Mouse (Mus musculus): Measurements from ENCODE around the gene Flna. TPM values are rescaled to one million over a fixed set of nuclear protein-coding genes. Genes with fewer than 3 reads are reported as not detected.
"Not testable (repeated sequence)": the region's sequence is repeated elsewhere in the genome, so short reads cannot be mapped to it uniquely, and the experiment has no call there.

The Flna gene
- total RNA-seq, 2 experiments from 2014 or later: 207 to 261 TPM

- no peak for DNase-seq (ENCODE audit: low spot score in 2 of 2)
These were observed 2.9 kb downstream of the Flna start for GRCm38 (mm10) chrX:74246693-74247092.

DNA sequence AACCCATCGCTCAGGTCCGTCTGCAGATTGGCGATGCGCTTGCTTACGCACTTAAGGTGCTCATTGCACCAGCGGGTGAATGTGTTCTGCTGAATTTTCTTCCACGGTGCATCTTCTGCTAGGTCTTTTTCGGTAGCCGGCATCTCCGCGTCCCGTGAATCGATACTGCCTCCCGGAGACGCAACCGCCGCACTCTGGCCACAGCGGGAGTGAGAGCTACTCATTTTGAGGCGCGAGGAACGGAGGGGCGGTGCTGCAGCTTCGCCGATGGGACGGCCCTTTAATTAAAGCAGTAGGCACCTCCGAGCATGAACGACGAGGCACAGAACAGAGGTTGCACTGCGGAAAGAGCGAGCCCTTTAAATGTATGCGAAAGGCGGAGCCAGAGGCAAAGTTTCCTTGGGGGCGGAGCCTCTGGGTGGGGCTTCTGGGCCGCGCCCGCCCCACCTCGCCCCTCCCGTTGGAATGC is 3.4 kb downstream of the Flna start:
- peak; percentile 31 to 60 for DNase-seq (ENCODE audit: low spot score in 2 of 2)

DNA sequence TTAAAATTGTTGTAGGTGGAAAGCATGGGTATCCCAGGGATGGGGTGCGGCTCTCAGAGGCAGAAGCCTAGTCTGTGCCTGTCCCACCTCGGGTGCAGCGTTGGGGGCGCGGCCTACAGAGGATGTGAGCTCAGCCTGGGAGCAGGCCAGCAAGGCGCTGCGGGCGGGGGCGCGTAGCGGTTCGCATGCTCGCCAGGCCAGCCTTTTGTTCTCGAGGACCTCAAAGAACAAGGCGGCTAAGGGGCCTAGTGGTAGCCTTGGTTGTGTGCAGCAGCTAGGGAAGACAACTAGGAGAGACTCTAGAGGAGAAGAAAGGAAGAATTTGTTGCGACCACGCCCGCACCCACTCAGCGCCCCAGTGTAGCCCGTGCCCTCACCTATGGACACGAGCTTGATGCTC is 3.9 kb downstream of the Flna start:
- DNase-seq (ENCODE audit: low spot score in 2 of 2): peak; percentile 22 to 40

DNA sequence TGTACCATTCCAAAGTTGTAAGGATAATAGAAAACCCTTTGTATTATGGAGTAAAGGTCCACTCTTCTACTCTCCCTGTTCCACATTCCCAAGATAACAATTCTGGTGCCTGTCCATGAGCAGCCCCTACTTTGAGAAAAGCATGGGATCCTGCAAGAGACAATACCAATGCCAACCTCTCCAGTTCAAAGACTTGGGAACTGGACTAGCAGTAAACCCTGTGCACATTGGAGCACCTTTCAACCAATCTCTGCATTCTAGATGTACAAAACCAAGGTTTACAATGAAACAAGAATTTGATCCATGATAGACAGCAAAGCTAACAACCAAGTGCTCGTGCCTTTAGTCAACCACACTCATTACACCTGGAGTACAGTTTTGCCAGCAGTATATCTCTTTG is 4.5 kb downstream of the Flna start:
- no peak for DNase-seq (ENCODE audit: low spot score in 2 of 2)

DNA sequence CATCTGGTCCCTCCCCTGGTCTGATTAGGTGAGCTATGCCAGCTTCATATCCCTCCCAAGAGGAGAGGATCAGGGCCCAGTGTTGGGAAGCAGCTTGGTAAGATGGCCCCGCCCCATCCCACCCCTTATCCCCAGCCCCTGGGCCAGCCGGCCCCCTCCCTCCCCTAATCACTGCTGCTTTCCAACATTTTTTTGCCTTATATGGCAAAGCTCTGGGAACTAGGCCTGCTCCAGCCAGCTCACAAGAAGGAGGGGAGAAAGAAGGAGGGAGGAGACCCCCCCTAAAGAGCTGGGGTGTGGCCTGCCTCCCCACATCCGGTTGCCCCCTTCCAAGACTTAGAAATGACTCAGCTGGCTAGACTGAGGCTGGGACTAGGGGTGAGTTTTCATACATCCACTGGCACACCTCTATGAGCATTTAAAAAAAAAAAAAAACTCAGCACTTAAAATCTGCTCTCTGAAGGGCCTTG is 5.0 kb downstream of the Flna start:
- DNase-seq (ENCODE audit: low spot score in 2 of 2): no peak

DNA sequence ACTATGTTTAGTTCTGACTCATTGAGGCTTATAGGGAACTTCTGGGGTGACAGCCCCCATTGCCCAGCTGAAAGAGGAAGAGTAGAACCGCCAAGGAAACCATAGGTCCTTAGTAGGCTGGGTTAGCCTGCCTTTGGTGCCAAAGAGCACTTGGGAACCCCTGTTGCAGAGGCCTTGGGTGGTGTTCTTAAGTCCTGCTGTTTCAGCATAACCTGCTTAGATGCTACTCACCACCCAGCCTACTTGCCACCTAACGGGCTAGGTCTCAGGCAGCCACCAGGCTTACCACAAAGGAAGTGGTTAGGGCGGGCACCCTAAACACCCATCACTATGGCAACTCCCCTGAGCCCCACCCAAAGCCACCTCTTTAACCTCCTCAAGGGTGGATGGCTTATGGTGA is 5.8 kb downstream of the Flna start:
- no peak for DNase-seq (ENCODE audit: low spot score in 2 of 2)

GRCm38 (mm10) chrX:74243396-74243795 is 6.2 kb downstream of the Flna start:
- DNase-seq (ENCODE audit: low spot score in 2 of 2): no peak

DNA sequence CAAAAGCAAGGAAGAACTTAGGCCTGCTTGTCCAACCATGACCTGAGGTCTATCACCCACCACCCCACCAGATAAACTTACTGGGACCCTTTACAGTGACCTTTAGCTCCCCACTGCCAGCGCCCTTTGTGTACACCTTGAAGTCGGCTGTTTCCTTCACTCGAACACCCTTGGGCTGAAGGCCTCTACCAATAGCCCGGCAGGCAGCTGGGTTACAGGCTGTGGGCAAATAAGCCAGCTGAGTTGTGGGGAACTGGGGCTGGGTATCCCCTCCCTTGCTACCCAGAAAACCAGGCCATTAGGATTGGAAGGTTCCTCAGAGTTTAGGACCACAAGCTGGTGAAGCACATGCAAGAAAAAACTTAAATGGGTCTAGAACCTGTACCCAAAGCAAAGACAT is 9.3 kb downstream of the Flna start:
- no peak for DNase-seq (ENCODE audit: low spot score in 2 of 2)

DNA sequence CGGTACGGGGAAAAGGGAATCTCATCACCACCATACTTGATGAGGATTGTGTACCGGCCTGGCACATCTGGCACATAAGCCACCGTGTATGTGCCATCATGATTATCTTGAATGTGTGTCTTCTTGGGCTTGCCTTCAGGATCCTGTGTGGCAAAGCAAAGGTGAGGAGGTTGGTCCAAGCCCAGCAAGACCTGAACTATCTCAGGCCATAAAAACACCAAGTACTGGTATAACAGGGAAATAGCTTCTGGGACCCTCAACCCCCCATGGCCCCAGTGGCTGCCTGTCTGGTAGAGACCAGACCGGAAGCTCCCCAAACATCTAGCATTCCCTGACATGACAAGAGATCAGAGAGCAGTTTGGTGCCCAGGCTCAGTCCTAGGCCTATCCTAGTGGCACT is 16.4 kb downstream of the Flna start:
- no peak for DNase-seq (ENCODE audit: low spot score in 2 of 2)

- no peak for DNase-seq (ENCODE audit: low spot score in 2 of 2)
These were observed 19.6 kb downstream of the Flna start for GRCm38 (mm10) chrX:74230038-74230437.

DNA sequence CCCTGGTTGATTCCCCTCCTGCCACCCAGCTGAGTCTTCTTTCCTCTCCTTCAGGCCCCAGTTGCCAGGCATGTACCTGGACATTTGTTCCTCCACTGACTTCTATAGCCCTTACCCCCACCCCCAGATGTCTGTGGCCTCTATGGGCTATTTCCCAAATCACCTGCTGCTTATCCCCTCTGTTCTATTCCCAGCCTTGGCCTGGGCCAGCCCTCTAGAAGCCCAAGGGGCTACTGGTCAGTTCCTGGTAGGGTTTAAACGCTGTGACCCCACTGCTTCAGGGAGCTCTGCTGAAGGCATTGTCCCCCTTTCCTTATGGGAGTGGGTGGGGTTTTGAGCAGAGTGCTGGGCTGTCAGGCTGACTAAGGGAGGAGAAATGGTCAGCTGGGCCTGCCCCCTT is 29.5 kb downstream of the Flna start:
- not testable (repeated sequence) for DNase-seq (ENCODE audit: low spot score in 2 of 2)

GRCm38 (mm10) chrX:74219449-74219848 is 30.2 kb downstream of the Flna start:
- no peak for DNase-seq (ENCODE audit: low spot score in 2 of 2)

DNA sequence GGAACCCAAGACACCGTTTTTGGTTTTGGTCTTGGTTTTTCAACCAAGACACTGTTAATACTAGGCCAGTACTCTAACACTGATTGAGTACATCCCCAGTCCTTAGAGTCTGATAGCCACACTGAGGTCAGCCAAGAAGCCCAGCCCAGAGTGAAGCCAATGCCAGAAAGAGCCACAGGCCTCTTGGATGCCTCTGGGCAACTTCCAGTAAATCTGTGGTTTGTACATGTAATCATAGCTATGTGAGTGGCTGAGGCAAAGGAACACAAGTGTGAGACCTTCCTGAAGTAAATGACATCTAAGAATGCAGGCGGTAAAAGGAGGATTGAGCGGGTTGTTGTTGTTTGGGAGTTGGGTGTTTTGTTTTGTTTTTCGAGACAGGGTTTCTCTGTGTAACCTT is 31.1 kb downstream of the Flna start:
- DNase-seq (ENCODE audit: low spot score in 2 of 2): no peak

DNA sequence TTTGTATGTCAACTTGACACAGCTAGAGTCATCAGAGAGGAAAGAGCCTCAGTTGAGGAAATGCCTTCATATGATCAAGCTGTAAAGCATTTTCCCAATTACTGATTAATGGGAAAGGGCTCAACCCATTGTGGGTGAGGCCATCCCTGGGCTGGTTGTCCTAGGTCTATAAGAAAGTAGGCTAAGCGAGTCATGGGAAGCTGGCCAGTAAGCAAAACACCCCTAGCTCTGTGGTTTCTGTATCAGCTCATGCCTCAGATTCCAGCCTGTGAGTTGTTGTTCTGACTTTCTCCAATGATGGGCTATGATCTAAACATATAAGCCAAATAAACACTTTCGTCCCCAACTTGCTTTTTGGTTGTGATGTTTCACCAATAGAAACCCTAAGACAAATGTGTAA is 46.1 kb downstream of the Flna start:
- DNase-seq (ENCODE audit: low spot score in 2 of 2): no peak

- DNase-seq (ENCODE audit: low spot score in 2 of 2): no peak
These were observed 72.7 kb downstream of the Flna start, which contains the start of gene Tktl1 for GRCm38 (mm10) chrX:74176959-74177358. Gene Tktl1 (plus strand): TSS chrX:74177259.

Small RNAs within 50 kb of the gene (microRNA-seq; reads per million reads assigned to microRNA genes)
- gene Mir7091: not detected

Other genes with a start within 250 kb of the Flna start
- 100 to 1,000 TPM; 127 to 128 TPM for gene Irak1, start 225.9 kb downstream of the Flna start, total RNA-seq (2021)
- gene Opn1mw, start 122.4 kb downstream of the Flna start, total RNA-seq (2021): not detected
- gene Mecp2, start 114.5 kb downstream of the Flna start, total RNA-seq (2021): 10 to 100 TPM; 41.1 to 45.1 TPM
- gene Tex28, start 82.0 kb downstream of the Flna start, total RNA-seq (2021): not detected
- gene Tktl1, start 72.6 kb downstream of the Flna start, total RNA-seq (2021): not detected
- 10 to 100 TPM; 46.9 to 51.7 TPM for gene Emd, start 4.9 kb upstream of the Flna start, total RNA-seq (2021)
- 100 to 1,000 TPM; 472 to 522 TPM for gene Rpl10, start 21.0 kb upstream of the Flna start, total RNA-seq (2021)
- 100 to 1,000 TPM in 1 of 2 experiments, 10 to 100 TPM in 1; 95.2 to 102 TPM for gene Taz, start 32.1 kb upstream of the Flna start, total RNA-seq (2021)
- gene Dnase1l1, start 32.5 kb upstream of the Flna start, total RNA-seq (2021): 10 to 100 TPM; 13.5 to 16.4 TPM
- gene Atp6ap1, start 47.3 kb upstream of the Flna start, total RNA-seq (2021): 100 to 1,000 TPM; 135 to 140 TPM
- gene Gdi1, start 55.2 kb upstream of the Flna start, total RNA-seq (2021): 100 to 1,000 TPM; 153 to 190 TPM
- 10 to 100 TPM; 49.7 to 55.5 TPM for gene Fam50a, start 63.2 kb upstream of the Flna start, total RNA-seq (2021)
- gene Plxna3, start 79.2 kb upstream of the Flna start, total RNA-seq (2021): 10 to 100 TPM; 17.4 to 22.7 TPM
- 10 to 100 TPM; 64.0 to 74.8 TPM for gene Lage3, start 103.8 kb upstream of the Flna start, total RNA-seq (2021)
- 10 to 100 TPM; 52.7 to 56.9 TPM for gene Ubl4a, start 123.4 kb upstream of the Flna start, total RNA-seq (2021)
- gene Slc10a3, start 123.5 kb upstream of the Flna start, total RNA-seq (2021): 10 to 100 TPM; 13.7 to 17.5 TPM
- gene Fam3a, start 143.5 kb upstream of the Flna start, total RNA-seq (2021): 10 to 100 TPM; 26.0 to 32.0 TPM
- 10 to 100 TPM; 60.2 to 65.5 TPM for gene Ikbkg, start 143.5 kb upstream of the Flna start, total RNA-seq (2021)
- gene G6pdx, start 179.4 kb upstream of the Flna start, total RNA-seq (2021): 10 to 100 TPM; 84.9 to 86.2 TPM
- gene Gm6880, start 231.6 kb upstream of the Flna start, total RNA-seq (2021): not detected

All from adrenal gland, postnatal 4 days (tissue).